Mouse (Mus musculus) kidney, adult 10 weeks (tissue): Measurements from ENCODE around the gene Leap2. TPM values are rescaled to one million over a fixed set of nuclear protein-coding genes. Genes with fewer than 3 reads are reported as not detected.

Source experiments
- polyA plus RNA-seq: library from polyadenylated mRNA; stranded (reverse); fragments of 350-450 nt; fragmentation: Illumina TruSeq; extraction: RNeasy Lipid Tissue Mini Kit (QIAGEN cat#74804); gene quantifications from one replicate; pipeline ENCODE4 v1.2.3, GENCODE M21; 2014; ENCODE audit warnings: low read depth, low replicate concordance

The Leap2 gene
- polyA plus RNA-seq, result not detected

GRCm38 (mm10) chr11:53423036-53423435 is at the start of gene Leap2:
Gene Leap2 (minus strand): TSS chr11:53423170.

GRCm38 (mm10) chr11:53469968-53470695 is 47.2 kb upstream of the Leap2 start, which contains the start of gene Gm9837:
Gene Gm9837 (minus strand): TSS chr11:53470479.

GRCm38 (mm10) chr11:53456474-53457371 is 33.8 kb upstream of the Leap2 start, which contains the start of the genes Gm10447 and Shroom1:
Gene Gm10447 (minus strand): TSS chr11:53457110.
Gene Shroom1 (plus strand): TSS chr11:53457205.

GRCm38 (mm10) chr11:53430670-53431346 is 7.8 kb upstream of the Leap2 start, which contains the start of the genes Uqcrq and Gdf9:
Gene Uqcrq (minus strand): TSS chr11:53430831.
Gene Gdf9 (plus strand): TSS chr11:53431023.

Other genes starting within 250 kb of the Leap2 start
- 337 TPM for gene Hspa4, start 122.7 kb downstream of the Leap2 start, polyA plus RNA-seq
- 29.3 TPM for gene Zcchc10, start 98.5 kb downstream of the Leap2 start, polyA plus RNA-seq
- 191 TPM for gene Aff4, start 72.3 kb downstream of the Leap2 start, polyA plus RNA-seq
- gene Uqcrq, start 7.7 kb upstream of the Leap2 start, polyA plus RNA-seq, result 60.7 TPM
- gene Gdf9, start 7.9 kb upstream of the Leap2 start, polyA plus RNA-seq, result not detected
- not detected for gene Gm10447, start 33.9 kb upstream of the Leap2 start, polyA plus RNA-seq
- gene Shroom1, start 34.0 kb upstream of the Leap2 start, polyA plus RNA-seq, result not detected
- not detected for gene Gm9837, start 47.3 kb upstream of the Leap2 start, polyA plus RNA-seq
- gene Gm9945, start 57.0 kb upstream of the Leap2 start, polyA plus RNA-seq, result not detected
- gene Sowaha, start 57.1 kb upstream of the Leap2 start, polyA plus RNA-seq, result 2.9 TPM
- gene Sept8, start 96.1 kb upstream of the Leap2 start, polyA plus RNA-seq, result 7.8 TPM
- gene Kif3a, start 144.2 kb upstream of the Leap2 start, polyA plus RNA-seq, result 17.7 TPM
- not detected for gene Il4, start 195.5 kb upstream of the Leap2 start, polyA plus RNA-seq
- not detected for gene Il13, start 211.5 kb upstream of the Leap2 start, polyA plus RNA-seq